ENCODE assay signal across 16 mouse cellular contexts in the genomic region with DNA sequence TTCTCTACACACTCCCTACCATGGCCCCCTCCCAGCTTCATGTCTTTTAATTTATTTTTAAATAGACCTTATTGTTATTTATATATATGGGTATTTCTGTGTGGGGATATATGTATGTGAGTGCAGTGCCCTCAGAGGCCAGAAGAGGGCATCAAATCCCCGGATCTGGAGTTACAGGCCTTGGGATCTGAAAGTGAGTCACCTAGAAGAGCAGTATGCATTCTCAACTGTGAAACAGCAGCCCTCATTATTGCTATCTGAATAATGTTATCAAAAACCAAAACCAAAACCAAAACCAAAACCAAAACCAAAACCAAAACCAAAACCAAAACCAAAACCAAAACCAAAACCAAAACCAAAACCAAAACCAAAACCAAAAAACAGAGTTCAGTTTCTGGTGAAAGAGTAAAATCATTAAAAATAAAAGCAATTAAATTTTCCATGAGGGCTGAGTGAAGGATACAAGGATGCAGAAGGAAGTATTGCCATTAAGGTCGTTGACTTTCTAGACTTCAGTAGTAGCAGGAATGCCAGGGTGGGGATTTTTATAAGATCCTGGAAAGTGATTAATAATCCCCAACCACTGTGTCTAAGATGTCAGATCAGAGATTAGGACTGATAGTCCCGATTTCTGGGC.
A peak's percentile ranks its signal among the peaks of the same experiment; 100 is the strongest.
DNase-seq lines count a peak whose midpoint lies in the region; ATAC-seq and TF ChIP-seq lines count a peak whose summit lies in the region.
"Had no signal": no experiment of that assay in that cellular context is flagged by ENCODE, and none has a peak within 500 bp of the region (broad histone marks: within the 10 kb centered on the region; RNA-seq: fewer than 3 reads in every experiment).

No protein-coding gene starts in this region.

- no peaks in the 10 kb centered on the region for H3K36me3 ChIP-seq in lung, embryonic 14.5 days (ENCODE audit: insufficient read depth)
- H3K36me3 ChIP-seq in liver, postnatal 0 days (replicated peaks; ENCODE audit: insufficient read depth, low read length): no peaks in the 10 kb centered on the region
- H3K36me3 ChIP-seq: stomach, embryonic 15.5 days had no signal

- no peak for TF ChIP-seq EP300 in liver, postnatal 0 days (IDR thresholded peaks at IDR 0.05; ENCODE audit: low read depth)

- no peak overlapping the region for H3K27ac ChIP-seq in lung, embryonic 14.5 days (ENCODE audit: low read depth)
- no peak overlapping the region for H3K27ac ChIP-seq in liver, postnatal 0 days (ENCODE audit: low read depth)
- H3K27ac ChIP-seq: liver, embryonic 14.5 days; stomach, embryonic 15.5 days had no signal

- no peak overlapping the region for H3K4me2 ChIP-seq in lung, embryonic 14.5 days
- H3K4me2 ChIP-seq in liver, postnatal 0 days (ENCODE audit: low read depth, low read length): no peak overlapping the region
- H3K4me2 ChIP-seq: midbrain, embryonic 11.5 days; stomach, embryonic 15.5 days had no signal

- no peaks in the 10 kb centered on the region for H3K4me1 ChIP-seq in lung, embryonic 14.5 days (ENCODE audit: insufficient read depth)
- no peaks in the 10 kb centered on the region for H3K4me1 ChIP-seq in liver, postnatal 0 days (ENCODE audit: insufficient read depth)
- H3K4me1 ChIP-seq: stomach, embryonic 15.5 days had no signal

- H3K9me3 ChIP-seq in lung, embryonic 14.5 days (ENCODE audit: low read depth, low read length): no peaks in the 10 kb centered on the region
- H3K9me3 ChIP-seq in liver, postnatal 0 days (ENCODE audit: low read length): peaks cover 3% of the 10 kb centered on the region
- H3K9me3 ChIP-seq: stomach, embryonic 15.5 days had no signal

- H3K4me3 ChIP-seq in lung, embryonic 14.5 days (ENCODE audit: low read depth, low read length): no peak overlapping the region
- H3K4me3 ChIP-seq in liver, postnatal 0 days (ENCODE audit: low read depth, low read length): no peak overlapping the region
- H3K4me3 ChIP-seq: stomach, embryonic 15.5 days had no signal

- WGBS in lung, embryonic 14.5 days: 60% methylated on average over 3 of the region's 3 CpGs
- 60% methylated on average over 3 of the region's 3 CpGs for WGBS in liver, postnatal 0 days (ENCODE audit: insufficient replicate concordance)

- H3K9ac ChIP-seq in lung, embryonic 14.5 days: no peak overlapping the region
- H3K9ac ChIP-seq in liver, postnatal 0 days (replicated peaks): no peak overlapping the region
- H3K9ac ChIP-seq: liver, embryonic 14.5 days; stomach, embryonic 15.5 days had no signal

- ATAC-seq in lung, embryonic 14.5 days (ENCODE audit: insufficient read depth): no peak
- no peak for ATAC-seq in liver, postnatal 0 days
- ATAC-seq: inflammation-experienced regulatory T-cells, adult 6 months had no signal

- DNase-seq in cerebellum, postnatal 10 days: peak; percentile 25 to 28
- DNase-seq in cerebellum, adult 11-12 months: no peak
- peak; percentile 14 for DNase-seq in lung, embryonic 14.5 days
- no peak for DNase-seq in lung, postnatal 36 days
- peak; percentile 17 for DNase-seq in NIH3T3 (ENCODE audit: low read depth)
- peak; percentile 0 for DNase-seq in induced T-regulatory cell, adult 2 months (ENCODE audit: low read depth)
- DNase-seq in liver, postnatal 0 days: no peak
- no peak for DNase-seq in frontal cortex, postnatal 10 days (ENCODE audit: low spot score in 2 of 2)
- DNase-seq: adrenal gland, postnatal 25 days; kidney, postnatal 25 days; layer of hippocampus, postnatal 36 days; thymus, postnatal 36 days had no signal

- H3K27me3 ChIP-seq in lung, embryonic 14.5 days (ENCODE audit: insufficient read depth, low read length): no peaks in the 10 kb centered on the region
- no peaks in the 10 kb centered on the region for H3K27me3 ChIP-seq in liver, postnatal 0 days (ENCODE audit: insufficient read depth, low read length)
- H3K27me3 ChIP-seq: stomach, embryonic 15.5 days had no signal

- peak; percentile 31 for TF ChIP-seq CTCF in lung, embryonic 14.5 days (IDR thresholded peaks at IDR 0.05; ENCODE audit: low read depth)
- TF ChIP-seq CTCF in liver, postnatal 0 days (IDR thresholded peaks at IDR 0.05; ENCODE audit: low read depth): no peak

Comparison
In these comparisons a context has a peak if more than half of its experiments do, and no peak if none do; other contexts are left out.
1. DNase-seq: peak in cerebellum, postnatal 10 days (2 of 2), lung, embryonic 14.5 days (single experiment), NIH3T3 (single experiment) and induced T-regulatory cell, adult 2 months (single experiment); none in cerebellum, adult 11-12 months (single experiment), lung, postnatal 36 days (single experiment), liver, postnatal 0 days (single experiment) and frontal cortex, postnatal 10 days (0 of 2).